Mouse (Mus musculus) thymus, adult 2 months (tissue): ENCODE results near the gene Pcgf2.

ENCODE experiments used
- CTCF ChIP-seq: fragments of 200-500 bp; IDR thresholded peaks from 2 replicates; pipeline ENCODE4 v1.5.1; 2012; ENCODE audit warnings: mild to moderate bottlenecking, control low read depth, low read length, moderate library complexity, borderline replicate concordance; ENCODE audit not compliant: control insufficient read depth, poor library complexity, insufficient read depth; ENCODE audit errors: extremely low read depth
- POLR2A ChIP-seq: fragments of 200-500 bp; IDR thresholded peaks from 2 replicates; pipeline ENCODE4 v1.6.1; 2012; ENCODE audit warnings: mild to moderate bottlenecking, low read length, control low read depth, moderate library complexity; ENCODE audit not compliant: control insufficient read depth, poor library complexity, insufficient read depth; ENCODE audit errors: extremely low read depth

DNA sequence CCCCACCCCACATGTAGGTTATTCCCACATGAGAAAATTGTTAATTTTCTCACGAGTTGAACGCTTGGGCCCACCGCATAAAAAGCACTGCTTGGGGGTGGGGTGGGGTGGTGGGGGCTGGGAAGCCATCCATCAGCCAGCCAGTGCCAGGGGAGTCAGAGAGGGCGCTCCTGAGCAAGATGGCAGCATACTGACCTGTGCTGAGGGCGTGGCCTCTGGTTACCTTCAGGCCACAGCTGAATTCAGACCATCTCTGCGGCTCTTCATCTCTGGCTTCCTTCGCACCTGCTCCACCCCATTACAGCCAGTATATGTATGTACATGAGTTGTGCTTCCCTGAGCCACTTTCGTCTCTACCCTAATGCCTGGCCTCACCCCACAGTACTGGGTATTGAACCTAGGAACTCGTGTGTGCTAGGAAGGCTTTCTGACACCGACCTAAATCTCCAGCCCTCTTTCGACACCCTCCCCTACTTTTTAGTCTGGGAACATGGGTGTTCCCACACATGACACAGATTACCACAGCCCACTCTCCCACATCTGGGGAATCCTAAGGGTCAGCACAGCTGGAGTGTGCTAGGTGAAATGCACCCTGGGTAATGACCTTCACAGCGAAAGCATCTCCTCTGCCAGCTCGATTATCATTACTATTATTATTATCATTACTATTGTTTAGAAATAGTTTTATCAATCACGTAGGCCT lies 43.9 kb downstream of the Pcgf2 start:
- TF ChIP-seq CTCF (no peak), POLR2A (no peak)
